Mouse (Mus musculus) 3T3-L1 (cell line): ENCODE measurements around the gene Ppp2r5b.

ENCODE experiments used
- DNase-seq: peaks from one replicate; pipeline ENCODE4 v3.0.0-alpha.2; 2015; ENCODE audit warnings: low read depth, low spot score

The Ppp2r5b gene

GRCm38 (mm10) chr19:6236053-6236441, 375 bp upstream of the Ppp2r5b start:
- peak; percentile 95 for DNase-seq

DNA sequence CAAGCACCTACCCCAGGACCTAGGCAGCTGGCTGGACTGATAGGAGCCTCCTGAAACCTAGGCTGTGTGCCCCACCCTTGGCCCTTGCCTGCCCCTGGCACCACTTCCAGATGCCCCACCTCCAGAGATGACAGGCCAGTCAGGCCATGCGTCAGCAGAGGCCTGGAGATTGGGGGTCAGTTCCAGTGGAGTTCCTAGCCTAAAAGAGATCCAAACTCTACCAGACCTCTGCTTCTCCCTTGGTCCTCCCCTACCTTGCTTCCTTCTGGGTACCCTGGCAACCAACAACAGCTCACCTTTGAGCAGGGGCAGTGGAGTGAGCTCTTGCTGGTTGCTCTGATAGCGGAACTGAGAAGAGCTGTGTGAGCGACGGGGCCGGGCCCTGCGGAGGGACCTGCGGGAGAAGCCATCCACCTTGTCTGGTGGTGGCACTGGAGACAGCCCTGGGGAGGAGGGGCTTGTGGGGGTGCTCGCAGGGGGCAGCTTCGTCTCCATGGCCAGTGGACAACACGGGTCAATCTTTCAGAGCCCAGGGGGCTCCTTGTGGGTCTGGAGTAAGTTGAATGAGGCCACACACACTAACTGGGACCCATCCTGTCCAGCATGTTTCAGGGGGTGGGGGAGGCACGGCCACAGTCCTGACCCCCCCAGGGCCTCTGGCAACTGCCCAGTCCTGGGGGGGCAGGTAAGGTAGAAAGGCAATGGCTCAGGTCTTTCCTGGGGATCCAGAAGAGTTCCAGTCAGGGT, 1.2 kb downstream of the Ppp2r5b start:
- no peak for DNase-seq

- no peak for DNase-seq
Observed at GRCm38 (mm10) chr19:6233647-6234046, 2.0 kb downstream of the Ppp2r5b start.

- DNase-seq = no peak
Observed at GRCm38 (mm10) chr19:6231036-6231435, 4.6 kb downstream of the Ppp2r5b start.

DNA sequence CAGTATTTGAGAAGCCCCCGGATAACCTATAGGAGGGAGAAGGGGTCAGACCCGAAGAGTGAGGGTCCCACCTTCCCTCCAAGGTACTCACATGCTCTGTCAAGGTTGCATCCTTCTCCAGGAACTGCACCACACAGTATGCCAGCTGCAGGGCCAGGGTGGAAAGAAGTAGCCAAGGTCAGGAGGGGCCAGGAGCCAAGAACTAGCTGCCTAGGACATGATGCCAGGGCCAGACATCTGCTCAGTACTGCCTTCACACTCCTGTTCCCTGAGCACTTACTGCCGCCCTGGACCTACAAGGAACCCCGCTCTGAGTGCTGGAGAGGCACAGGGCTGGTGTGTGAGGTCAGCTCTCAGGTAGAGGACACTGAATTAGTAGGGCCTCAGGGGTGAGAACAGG, 5.3 kb downstream of the Ppp2r5b start:
- no peak for DNase-seq

- no peak for DNase-seq
Observed at GRCm38 (mm10) chr19:6227864-6228263, 7.8 kb downstream of the Ppp2r5b start.

DNA sequence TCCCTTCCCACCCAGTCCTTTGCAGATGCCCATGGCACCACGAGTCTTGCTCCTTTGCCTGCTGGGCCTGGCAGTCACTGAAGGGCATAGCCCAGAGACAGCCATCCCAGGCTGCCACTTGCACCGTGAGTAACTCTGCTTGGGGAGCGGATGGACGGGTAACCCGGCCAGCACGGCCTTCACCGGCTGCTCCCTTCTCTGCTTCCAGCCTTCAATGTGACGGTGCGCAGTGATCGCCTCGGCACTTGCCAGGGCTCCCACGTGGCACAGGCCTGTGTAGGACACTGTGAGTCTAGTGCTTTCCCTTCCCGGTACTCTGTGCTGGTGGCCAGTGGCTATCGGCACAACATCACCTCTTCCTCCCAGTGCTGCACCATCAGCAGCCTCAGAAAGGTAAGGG, 8.9 kb downstream of the Ppp2r5b start:
- DNase-seq = no peak

DNA sequence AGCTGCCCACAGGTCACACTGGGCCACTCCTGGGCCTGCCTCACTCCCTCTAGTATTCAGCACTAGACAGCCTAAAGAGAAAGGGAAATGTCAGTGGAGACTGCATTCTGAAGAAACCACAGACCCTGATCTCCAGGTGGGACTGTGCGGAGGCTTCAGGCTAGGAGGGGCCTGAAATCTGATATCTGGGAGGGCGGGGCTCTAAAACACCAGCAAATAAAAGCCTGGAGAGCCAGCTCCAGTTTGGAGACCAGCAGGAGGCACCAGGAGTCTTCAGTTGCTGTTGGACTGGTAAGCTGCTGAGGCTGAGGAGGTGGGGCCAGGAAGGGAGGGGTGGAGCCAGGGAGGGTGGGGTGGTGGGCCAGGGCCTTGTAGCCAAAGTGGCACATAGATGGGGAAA, 9.5 kb downstream of the Ppp2r5b start, which contains the start of gene Gpha2:
Gene Gpha2, plus strand, starts transcription at position 246 of the 400 bp plus-strand sequence.
- DNase-seq = peak; percentile 57

DNA sequence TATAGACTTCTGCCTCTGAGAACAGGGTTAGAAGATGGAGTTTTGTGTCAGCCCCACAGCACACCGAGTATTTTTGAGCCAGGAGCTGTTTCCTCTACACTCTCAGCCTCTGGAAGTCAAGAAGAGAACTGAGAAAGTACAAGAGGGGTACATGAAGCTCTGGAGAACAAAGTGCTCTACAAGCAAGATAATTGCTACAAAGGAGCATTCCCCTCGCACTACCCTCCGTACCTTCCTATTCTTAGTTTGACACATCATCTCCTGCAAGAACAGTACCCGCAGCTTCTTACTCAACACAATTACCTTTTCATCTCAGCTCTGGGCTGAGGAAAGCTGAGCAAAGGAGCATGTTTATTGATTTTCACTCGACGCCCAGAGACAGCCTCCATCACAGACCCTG, 17.1 kb downstream of the Ppp2r5b start:
- no peak for DNase-seq

- no peak for DNase-seq
Observed at GRCm38 (mm10) chr19:6216046-6216705, 19.5 kb downstream of the Ppp2r5b start.

DNA sequence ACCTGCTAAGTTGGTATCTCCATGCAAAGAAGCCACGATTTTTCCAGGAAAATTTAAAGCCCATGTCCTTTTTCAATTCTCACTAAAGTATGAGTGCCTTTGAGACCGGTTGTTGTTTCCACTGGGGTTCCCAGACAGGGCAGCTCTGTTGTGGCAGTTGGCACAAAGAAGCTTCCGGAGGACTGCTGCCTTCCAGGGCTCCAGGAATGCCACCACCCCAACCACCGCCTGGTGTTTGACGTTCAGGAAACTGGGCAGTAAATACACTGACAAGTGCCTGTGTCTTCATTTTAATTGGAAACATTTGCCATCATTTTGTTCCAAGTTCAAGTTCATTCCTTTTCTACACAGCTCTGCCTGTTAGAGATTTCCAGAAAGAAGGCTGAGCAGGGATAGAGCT, 29.0 kb downstream of the Ppp2r5b start:
- no peak for DNase-seq

GRCm38 (mm10) chr19:6204265-6204664, 31.4 kb downstream of the Ppp2r5b start:
- DNase-seq = no peak

- DNase-seq = no peak
Observed at GRCm38 (mm10) chr19:6184131-6184530, 51.5 kb downstream of the Ppp2r5b start, which contains the start of gene Majin. Gene Majin (plus strand): TSS chr19:6184388.

GRCm38 (mm10) chr19:6182534-6182933, 53.1 kb downstream of the Ppp2r5b start:
- no peak for DNase-seq

GRCm38 (mm10) chr19:6181629-6182028, 54.0 kb downstream of the Ppp2r5b start:
- DNase-seq = peak; percentile 19

DNA sequence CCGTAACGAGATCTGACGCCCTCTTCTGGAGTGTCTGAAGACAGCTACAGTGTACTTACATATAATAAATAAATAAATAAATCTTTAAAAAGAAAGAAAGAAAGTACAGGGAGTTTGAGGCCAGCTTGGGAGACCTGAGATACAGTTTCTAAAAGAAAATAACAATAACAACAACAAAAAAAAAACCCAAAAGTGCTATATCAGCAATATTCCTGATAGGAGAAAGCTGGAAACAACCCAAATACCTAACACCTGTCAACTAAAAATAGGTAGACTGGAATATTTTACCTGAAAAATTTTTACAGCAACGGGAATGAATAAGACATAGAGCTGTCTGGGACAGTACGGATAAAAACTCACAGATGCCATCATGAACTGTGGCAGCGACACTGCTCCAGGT, 56.9 kb downstream of the Ppp2r5b start:
- no peak for DNase-seq
